Mouse (Mus musculus) layer of hippocampus, adult 8-10 months (tissue): ENCODE measurements around the gene Npas3. TPM values are rescaled to one million over a fixed set of nuclear protein-coding genes. Genes with fewer than 3 reads are reported as not detected.
"Not testable (repeated sequence)": the region's sequence is repeated elsewhere in the genome, so short reads cannot be mapped to it uniquely, and the experiment has no call there.

Experiments used
- DNase-seq, 2 experiments: peaks; one replicate each; pipeline ENCODE4 v3.0.0; 2022; ENCODE audit warnings: low spot score in 2 of 2
- total RNA-seq, 4 experiments: library from RNA; stranded (reverse); gene quantifications; 2 replicates each; pipeline ENCODE4 v1.2.4; 2022

The Npas3 gene
- total RNA-seq, result 10 to 100 TPM; 20.9 to 30.4 (median 26.6) TPM

- peak; percentile 41 to 45 for DNase-seq
Measured at GRCm38 (mm10) chr12:53248101-53248727, at the start of gene Npas3. Gene Npas3 (plus strand): TSS chr12:53248677.

DNA sequence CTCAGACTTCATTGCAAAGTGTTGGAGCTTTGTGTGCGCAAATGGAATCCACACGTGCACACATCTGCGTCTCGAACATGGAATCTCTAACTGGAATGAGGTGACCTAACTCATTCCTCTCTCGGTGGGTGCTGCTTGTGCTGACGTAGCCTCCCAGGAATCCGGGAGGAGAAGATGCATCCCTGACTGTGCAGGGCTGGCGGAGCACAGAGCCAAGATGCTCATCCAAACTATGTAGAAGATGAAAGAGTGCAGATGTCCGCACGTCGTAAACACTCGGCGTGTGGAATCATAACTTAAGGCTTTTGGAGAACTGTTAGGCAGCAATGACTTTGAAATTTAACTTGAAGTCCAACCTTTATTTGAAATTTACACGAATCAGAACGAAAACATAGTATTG, 31.3 kb upstream of the Npas3 start:
- DNase-seq, result no peak

- no peak for DNase-seq
Measured at GRCm38 (mm10) chr12:53222742-53223141, 25.7 kb upstream of the Npas3 start.

DNA sequence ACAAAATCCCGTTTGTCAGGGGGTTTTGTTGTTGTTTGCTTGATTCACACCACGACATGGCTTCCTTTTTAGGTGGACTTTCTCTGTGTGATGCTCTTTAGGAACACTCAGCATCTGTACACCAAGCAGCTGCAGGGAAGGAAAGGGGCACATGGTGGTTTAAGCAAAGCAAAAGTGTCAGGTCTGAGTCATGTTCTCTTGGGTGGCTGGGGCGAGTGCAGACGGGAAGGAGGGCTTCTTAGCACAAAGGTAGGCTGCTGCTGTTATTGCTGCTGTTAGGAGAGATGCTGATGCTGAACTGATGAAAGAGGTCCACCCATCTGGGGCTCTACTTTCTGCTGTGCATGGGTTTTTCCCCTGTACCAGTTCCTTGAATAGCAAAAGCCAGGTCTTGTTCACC, 21.1 kb upstream of the Npas3 start:
- no peak for DNase-seq

DNA sequence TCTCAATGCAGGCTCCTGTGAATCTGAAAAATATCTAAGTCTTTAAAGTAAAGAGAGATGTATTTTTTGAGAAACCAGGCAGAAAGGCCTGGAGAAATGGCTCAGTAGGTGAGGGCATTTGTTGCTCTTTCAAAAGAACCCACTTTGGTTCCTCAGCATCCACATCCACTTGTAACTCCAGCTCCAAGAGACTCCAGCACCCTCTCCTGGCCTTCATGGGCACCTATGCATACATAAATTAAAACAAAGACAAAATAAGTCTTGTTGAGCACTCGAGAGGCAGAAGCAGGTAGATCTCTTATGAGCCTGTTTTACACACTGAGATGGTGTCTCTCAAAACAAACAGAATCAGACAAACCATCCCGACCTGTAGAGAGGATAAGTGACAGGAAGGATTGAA, 19.1 kb upstream of the Npas3 start:
- DNase-seq, result no peak

- no peak for DNase-seq
Measured at GRCm38 (mm10) chr12:53246181-53246580, 2.3 kb upstream of the Npas3 start.

DNA sequence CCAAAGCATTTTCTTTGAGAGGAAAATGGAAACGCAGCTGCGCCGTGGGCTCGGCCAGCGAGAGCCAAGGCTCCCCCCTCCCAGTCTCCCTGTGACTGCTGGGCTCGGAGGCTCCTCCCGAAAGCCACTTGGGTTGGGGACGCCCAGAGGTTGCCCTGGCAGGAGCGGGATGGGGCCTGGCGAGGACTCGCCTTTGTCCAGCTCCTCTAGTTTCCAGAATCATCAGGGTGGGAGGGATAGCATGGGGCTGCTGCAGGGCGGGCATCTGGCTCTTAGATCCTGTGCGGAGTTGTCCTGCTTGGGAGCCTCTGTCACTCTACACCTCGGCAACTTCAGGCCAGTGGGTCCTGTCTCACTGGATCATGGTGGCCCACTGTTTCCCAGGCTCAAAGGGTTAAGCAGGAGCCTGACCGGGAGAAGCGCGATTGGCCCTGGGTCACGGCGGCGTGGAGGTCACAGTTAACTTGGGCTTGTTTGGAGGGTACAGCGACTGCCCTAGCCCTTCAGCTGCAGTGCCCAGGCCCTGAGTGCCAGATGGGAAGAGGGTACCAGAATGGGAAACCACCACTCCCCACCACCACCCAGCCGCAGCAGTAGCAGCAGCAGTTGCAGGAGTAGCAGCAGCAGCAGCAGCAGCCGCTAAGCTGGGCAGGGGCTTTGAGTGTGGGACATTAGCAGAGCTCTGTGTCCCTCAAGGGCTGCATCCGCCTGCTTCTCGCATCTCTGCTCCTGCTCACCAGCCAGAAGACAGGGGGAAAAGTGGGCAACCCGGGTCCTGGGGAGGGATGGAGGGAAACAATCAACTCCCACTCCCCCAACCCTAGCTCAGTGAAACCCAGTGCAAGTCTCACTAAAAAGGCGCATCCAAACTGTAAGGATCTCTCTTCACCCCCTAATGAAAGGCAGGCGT, 1.6 kb upstream of the Npas3 start:
- DNase-seq, result peak in 1 of 2 experiments; percentile 20

- DNase-seq, result no peak
Measured at GRCm38 (mm10) chr12:53247491-53248035, 914 bp upstream of the Npas3 start.

DNA sequence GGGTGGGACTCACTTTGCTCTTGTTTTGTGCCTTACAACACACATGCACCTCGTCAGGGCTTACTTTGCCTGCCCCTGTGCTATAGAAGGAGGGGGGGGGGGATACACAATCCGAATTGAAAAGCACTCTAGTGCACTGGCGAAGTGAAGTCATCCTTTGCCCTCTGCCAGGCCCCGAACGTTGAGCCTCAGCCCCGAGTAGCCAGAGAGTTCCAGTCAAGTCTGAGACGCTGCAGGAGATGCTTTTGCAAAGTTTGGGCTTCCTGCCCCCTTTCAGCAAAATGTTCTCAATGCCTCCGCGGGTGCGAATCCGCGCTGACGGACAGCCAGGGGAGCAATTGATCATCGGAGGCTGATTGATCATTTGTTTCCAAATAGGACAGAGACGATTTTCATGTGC, 319 bp downstream of the Npas3 start:
- no peak for DNase-seq

GRCm38 (mm10) chr12:53251701-53252181, 3.3 kb downstream of the Npas3 start:
- no peak for DNase-seq

DNA sequence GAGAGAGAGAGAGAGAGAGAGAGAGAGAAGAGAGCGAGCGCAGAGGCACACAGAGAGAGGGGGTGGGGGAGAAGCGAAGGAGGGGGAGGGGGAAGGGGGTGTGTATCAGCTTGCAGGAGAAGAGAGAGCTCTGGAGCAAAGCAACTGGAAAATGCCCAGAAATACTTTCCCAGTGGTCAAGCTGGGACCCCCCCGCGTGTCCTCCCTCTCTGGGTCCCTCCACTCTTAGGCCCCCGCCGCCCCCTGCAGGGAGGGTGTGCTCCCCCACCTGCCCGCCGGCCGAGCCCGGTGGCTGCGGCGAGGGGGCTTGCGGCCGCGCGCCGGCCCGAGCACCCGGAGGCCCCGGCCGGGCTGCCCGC, 3.7 kb downstream of the Npas3 start:
- DNase-seq, result no peak

DNA sequence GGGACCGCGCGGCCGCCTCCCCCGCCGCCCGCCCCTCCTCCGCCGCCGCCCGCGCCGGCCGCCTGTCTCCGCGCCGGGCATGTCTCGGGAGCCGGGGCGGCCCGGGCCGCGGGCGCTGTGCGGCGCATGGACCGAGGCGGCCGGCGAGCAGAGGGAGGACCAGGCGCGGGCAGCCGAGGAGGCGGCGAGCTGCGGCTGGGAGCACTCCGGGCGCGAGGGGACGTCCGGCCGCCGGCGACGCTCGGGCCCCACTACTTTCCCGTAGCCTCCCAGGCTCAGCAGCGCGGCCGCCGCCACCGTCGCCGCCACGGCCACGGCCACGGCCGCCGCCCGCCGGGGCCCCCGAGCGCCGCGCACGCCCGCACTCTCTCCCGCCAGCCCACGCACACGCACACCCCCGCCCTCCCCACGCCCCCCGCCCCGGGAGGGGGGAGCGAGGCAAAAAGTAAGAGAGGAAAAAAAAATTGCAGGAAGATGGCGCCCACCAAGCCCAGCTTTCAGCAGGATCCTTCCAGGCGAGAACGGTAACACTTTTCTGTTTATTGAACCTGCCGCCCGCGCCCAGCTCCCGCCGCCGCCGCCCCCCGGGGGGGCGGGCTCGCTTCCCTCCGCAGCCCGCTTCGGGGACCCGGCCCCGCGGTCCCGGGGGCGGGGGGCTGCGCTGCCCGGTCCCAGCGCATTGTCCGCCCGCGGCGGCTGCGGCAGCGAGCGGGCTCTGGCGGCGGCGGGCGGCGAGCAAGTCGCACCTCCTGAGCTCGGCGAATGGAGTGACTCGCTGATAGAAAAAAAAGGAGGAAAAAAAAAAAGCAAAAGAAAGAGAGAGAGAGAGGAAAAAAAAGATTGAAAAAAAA, 4.3 kb downstream of the Npas3 start:
- DNase-seq, result no peak

- DNase-seq, result peak in 1 of 2 experiments; percentile 23
Measured at GRCm38 (mm10) chr12:53253461-53254159, 5.1 kb downstream of the Npas3 start.

DNA sequence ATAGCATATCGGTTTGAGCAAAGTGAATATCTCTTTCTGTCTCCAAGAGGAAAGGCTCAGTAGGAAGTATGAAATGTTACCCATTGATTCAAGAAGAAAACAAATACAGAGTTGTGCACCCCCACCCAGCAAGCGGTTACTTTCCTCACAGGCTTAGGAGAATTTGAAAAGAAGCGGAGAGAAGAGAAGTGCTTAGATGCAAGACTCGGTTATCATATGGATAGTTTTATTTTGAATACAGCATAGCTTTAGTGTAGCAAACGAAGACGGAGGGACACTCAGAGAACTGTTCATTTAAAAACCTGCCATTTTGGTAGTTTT, 5.6 kb downstream of the Npas3 start:
- DNase-seq, result no peak

DNA sequence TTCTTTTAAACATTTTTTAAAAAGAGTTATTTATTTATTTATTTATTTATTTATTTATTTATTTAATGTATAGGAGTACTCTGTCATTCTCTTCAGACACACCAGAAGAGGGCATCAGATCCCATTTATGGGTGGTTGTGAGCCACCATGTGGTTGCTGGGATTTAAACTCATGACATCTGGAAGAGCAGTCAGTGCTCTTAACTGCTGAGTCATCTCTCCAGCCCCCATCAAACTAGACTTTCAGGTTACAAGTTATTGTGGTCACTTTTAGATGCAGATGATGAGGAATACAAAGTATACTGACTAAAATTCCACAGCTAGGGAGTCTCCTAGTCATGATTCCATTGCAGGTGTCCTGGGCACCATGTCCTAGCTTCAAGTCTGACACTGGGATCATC, 26.0 kb downstream of the Npas3 start:
- DNase-seq, result not testable (repeated sequence)

DNA sequence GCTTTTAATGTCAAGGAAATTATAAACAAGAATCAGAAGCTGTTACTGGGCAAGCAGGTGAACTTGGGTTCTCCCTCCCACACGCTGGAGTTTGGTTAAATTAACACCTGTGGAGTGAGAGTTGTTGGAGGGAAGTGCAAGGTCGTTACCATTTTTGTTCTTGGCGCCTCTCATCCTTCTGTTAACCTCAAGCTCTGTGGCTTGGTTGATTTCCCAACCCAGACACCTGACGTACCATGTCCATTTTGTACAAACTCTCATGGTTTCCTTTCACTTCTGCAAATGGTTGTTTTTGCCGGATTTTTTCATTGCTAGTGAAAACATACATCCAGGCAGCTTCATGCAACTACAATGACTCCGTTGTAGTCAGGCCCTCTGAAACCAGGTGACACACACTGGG, 28.9 kb downstream of the Npas3 start:
- DNase-seq, result no peak

DNA sequence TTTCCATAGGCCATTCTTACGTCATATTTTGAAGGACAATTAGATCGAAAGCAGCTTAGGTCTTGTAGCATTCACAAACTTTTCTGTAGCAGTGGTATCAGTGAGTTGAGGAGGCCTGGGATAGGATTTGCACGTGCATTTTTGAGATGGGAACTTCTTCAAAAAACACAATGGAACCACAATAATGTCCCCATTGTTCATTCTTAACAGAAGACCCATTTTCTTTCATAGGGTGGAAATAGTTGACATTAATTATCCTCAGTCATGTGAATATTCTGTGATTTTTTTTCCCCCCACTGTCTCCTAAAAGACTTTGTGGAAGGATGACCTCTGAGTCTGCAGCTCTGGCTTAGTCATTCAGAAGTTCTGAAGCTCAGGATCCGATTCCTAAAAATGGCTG, 41.9 kb downstream of the Npas3 start:
- no peak for DNase-seq

GRCm38 (mm10) chr12:53290846-53291245, 42.4 kb downstream of the Npas3 start:
- DNase-seq, result no peak

DNA sequence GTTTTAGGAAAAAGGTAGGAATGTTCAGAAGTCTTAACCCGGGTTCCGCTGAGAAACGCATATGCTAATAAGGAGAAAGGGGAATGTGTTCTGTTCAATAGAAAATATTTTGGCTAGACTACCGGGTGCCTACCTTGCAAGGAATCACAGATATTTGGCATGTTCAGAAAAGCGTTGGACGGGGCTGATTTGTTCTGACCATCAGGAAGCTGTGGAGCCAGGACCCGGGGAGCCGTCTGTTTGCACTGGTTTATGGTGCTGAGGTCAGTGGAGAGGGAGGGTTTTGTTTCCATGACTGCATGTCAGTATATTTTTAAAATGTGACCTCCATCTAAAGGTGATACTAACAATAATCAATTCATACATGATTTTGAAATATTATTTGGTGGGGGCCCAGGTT, 43.5 kb downstream of the Npas3 start:
- no peak for DNase-seq

DNA sequence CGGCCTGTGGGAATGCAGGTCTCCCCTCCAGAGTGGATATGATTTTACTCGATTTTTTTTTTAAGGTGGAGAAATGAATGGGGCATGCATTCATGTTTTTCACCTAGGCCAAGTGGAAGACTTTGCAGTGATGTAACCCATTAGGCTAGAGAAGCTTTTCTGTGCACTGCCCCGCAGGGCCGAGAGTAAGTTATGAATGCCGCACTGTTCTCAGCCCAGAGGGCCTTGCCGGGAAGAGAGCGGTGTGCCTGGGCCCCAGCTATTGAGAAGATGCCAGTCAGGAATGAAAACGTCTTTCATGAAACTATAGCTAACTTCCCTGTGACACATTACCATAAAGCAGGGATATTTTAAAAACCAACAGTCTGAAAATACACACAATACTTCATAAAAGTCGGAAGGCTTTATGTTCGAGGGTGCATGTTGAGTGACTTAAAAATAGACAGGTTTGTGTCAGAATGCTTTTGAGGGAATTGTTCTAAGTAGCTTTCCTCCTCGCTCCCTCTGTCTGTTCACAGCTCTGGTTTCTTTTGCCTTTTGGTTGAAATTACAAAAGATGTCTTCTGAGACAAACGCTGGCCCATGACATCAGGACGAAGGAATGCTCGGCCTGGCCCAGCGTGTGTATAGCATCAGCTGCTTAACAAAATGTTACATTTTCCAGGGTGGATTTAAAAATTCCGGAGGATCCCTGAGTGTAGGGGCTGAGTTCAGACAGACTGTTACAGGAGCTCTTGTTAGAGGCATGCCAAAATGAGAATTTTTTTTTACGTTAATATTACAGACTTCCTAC, 44.2 kb downstream of the Npas3 start:
- DNase-seq, result peak; percentile 40 to 45
